Mouse (Mus musculus) kidney, embryonic 15.5 days (tissue): ENCODE results near the gene Neurl4. TPM values are rescaled to one million over a fixed set of nuclear protein-coding genes. Genes with fewer than 3 reads are reported as not detected.
"Not testable (repeated sequence)": the region's sequence is repeated elsewhere in the genome, so short reads cannot be mapped to it uniquely, and the experiment has no call there.

Experiments
- ATAC-seq: fragments of 200-750 bp; cut with Nextera tagmentation; replicated peaks from 2 replicates; pipeline ENCODE4 v1.8.0; 2017; ENCODE audit warnings: moderate TSS enrichment; ENCODE audit not compliant: low FRiP score
- H3K27ac ChIP-seq: fragments of 300-500 bp; sonication (generic); 2 replicates; pipeline ENCODE4 v1.5.1; 2015; ENCODE audit warnings: mild to moderate bottlenecking, inconsistent platforms
- H3K27me3 ChIP-seq: fragments of 300-500 bp; sonication (generic); 2 replicates; pipeline ENCODE4 v1.6.1; 2015; ENCODE audit warnings: inconsistent platforms
- H3K36me3 ChIP-seq: fragments of 300-500 bp; sonication (generic); 2 replicates; pipeline ENCODE4 v1.6.1; 2015; ENCODE audit warnings: inconsistent platforms
- H3K4me1 ChIP-seq: fragments of 300-500 bp; sonication (generic); 2 replicates; pipeline ENCODE4 v1.6.1; 2015; ENCODE audit warnings: inconsistent platforms
- H3K4me2 ChIP-seq: fragments of 300-500 bp; sonication (generic); 2 replicates; pipeline ENCODE4 v1.6.1; 2015; ENCODE audit warnings: moderate library complexity, mild to moderate bottlenecking, inconsistent platforms
- H3K4me3 ChIP-seq: fragments of 300-500 bp; sonication (generic); replicated peaks from 2 replicates; pipeline ENCODE4 v1.5.1; 2015; ENCODE audit warnings: mild to moderate bottlenecking, inconsistent platforms
- H3K9ac ChIP-seq: fragments of 300-500 bp; sonication (generic); 2 replicates; pipeline ENCODE4 v1.6.1; 2015; ENCODE audit warnings: mild to moderate bottlenecking, inconsistent platforms
- H3K9me3 ChIP-seq: fragments of 300-500 bp; sonication (generic); replicated peaks from 2 replicates; pipeline ENCODE4 v1.6.1; 2016; ENCODE audit warnings: inconsistent platforms
- WGBS: fragments of 180-500 bp; shearing (Covaris S2); methylation state at CpG from one replicate; pipeline ENCODE4 v1.1.7; 2015; ENCODE audit warnings: mixed read lengths; 5-methylcytosine and 5-hydroxymethylcytosine counted together
- polyA plus RNA-seq: library from polyadenylated mRNA; unstranded; fragments of >200 nt; fragmentation: Nextera tagmentation; extraction: Ambion mirVana; gene quantifications from 2 replicates; pipeline ENCODE4 v1.2.1, GENCODE M21; 2015

Neurl4 gene
- polyA plus RNA-seq, 1 experiment from 2014 or later = 10.8 TPM

- WGBS = 60% methylated on average over 5 of the region's 5 CpGs
- Histone ChIP-seq H3K9ac (no peak overlapping the region), H3K36me3 (peaks cover 72% of the 10 kb centered on the region), H3K27me3 (no peaks in the 10 kb centered on the region), H3K4me2 (peak overlapping the region; percentile 87), H3K9me3 (no peaks in the 10 kb centered on the region), H3K4me1 (peaks cover 58% of the 10 kb centered on the region), H3K27ac (no peak overlapping the region), H3K4me3 (no peak overlapping the region; the same call in 1 of the 2 replicates)
- no peak for ATAC-seq
Measured at GRCm38 (mm10) chr11:69915667-69916627, 15.1 kb downstream of the Neurl4 start.

GRCm38 (mm10) chr11:69916652-69917378 lies 15.9 kb downstream of the Neurl4 start:
- H3K27ac ChIP-seq, H3K4me2 ChIP-seq, H3K27me3 ChIP-seq, ATAC-seq, H3K9me3 ChIP-seq, H3K9ac ChIP-seq, H3K4me3 ChIP-seq: not testable (repeated sequence)
- H3K36me3 ChIP-seq = peaks cover 64% of the 10 kb centered on the region
- 52% methylated on average over 7 of the region's 7 CpGs for WGBS
- peaks cover 58% of the 10 kb centered on the region for H3K4me1 ChIP-seq

DNA sequence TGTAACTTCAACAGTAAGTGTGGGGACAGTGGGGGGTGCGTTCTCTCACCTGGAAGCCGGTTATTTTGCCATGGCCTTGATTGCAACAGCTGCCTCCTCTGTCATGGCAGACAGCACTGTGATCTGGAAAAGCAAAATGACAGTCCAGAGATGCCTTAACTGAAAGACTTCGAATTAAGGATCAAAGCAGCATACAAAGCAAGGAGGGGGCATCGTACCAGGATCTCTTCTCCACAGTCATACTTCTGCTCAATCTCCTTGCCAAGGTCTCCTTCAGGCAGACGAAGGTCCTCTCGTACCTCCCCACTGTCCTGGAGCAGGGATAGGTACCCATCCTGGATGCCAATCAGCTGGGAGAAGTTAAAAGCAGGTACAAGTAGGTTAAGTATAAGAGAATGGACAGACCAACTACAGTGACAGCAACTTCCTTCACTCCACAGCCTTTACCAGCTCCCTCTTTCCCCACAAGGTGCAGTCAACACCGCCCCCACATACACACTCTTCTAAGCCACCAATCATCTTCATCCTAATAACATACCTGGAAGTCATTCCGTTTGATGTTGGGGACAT lies 16.6 kb downstream of the Neurl4 start:
- Histone ChIP-seq H3K36me3 (peaks cover 57% of the 10 kb centered on the region), H3K9me3 (no peaks in the 10 kb centered on the region), H3K4me2 (no peak overlapping the region), H3K4me1 (peaks cover 62% of the 10 kb centered on the region), H3K27ac (no peak overlapping the region), H3K4me3 (no peak overlapping the region), H3K9ac (no peak overlapping the region), H3K27me3 (no peaks in the 10 kb centered on the region)
- no peak for ATAC-seq
- WGBS = 88% methylated on average over 8 of the region's 8 CpGs

- ATAC-seq = no peak
- Histone ChIP-seq H3K27me3 (no peaks in the 10 kb centered on the region), H3K27ac (no peak overlapping the region), H3K4me1 (peaks cover 60% of the 10 kb centered on the region), H3K9me3 (no peaks in the 10 kb centered on the region), H3K4me3 (no peak overlapping the region), H3K36me3 (peaks cover 51% of the 10 kb centered on the region), H3K4me2 (no peak overlapping the region), H3K9ac (no peak overlapping the region)
- 82% methylated on average over 5 of the region's 5 CpGs for WGBS
Measured at GRCm38 (mm10) chr11:69918118-69918517, 17.2 kb downstream of the Neurl4 start.

GRCm38 (mm10) chr11:69919053-69919452 lies 18.2 kb downstream of the Neurl4 start:
- ATAC-seq = no peak
- H3K27ac ChIP-seq = peak overlapping the region; percentile 100
- 82% methylated on average over 9 of the region's 9 CpGs for WGBS
- H3K9me3 ChIP-seq = no peaks in the 10 kb centered on the region
- peak overlapping the region; percentile 76 for H3K4me3 ChIP-seq
- H3K4me1 ChIP-seq = peaks cover 54% of the 10 kb centered on the region
- H3K9ac ChIP-seq = peak overlapping the region; percentile 96; the same call in 1 of the 2 replicates
- peak overlapping the region; percentile 89 for H3K4me2 ChIP-seq
- peaks cover 46% of the 10 kb centered on the region for H3K36me3 ChIP-seq
- no peaks in the 10 kb centered on the region for H3K27me3 ChIP-seq

DNA sequence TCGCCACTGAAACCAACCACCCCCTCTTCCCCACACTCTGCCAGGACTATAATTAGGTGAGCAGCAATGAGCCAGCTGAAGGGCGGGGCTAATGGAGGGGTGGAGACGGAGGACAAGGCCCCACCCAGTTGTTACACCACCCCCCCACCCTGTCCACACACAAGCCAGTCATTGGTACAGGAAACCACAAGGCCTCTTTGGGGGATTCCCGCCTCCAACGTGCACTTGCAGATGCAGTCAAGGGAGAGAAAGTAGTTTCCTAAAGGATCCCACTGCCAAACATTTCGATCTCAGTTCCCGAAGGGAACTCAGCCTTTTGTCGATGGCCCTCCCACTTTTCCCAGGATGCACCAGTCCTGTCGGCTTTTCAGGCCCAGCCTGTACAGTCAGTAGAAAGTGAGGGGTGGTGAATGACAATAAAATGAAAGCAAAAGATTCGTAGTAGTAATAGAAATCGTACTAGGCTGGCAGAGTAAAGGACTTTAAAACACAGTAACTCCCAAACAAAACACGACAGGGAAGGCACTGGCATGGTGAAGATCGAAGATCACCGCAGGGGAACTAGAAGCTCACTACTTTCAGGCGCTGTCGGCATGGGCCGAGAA lies 18.9 kb downstream of the Neurl4 start:
- Histone ChIP-seq H3K27me3 (no peaks in the 10 kb centered on the region), H3K27ac (peak overlapping the region; percentile 100)

GRCm38 (mm10) chr11:69920266-69921031 lies 19.6 kb downstream of the Neurl4 start:
- peak overlapping the region; percentile 89 for H3K4me2 ChIP-seq
- H3K4me1 ChIP-seq = peaks cover 42% of the 10 kb centered on the region
- peaks cover 37% of the 10 kb centered on the region for H3K36me3 ChIP-seq
- H3K27ac ChIP-seq = peak overlapping the region; percentile 100
- peak overlapping the region; percentile 76 for H3K4me3 ChIP-seq
- peak; percentile 9 for ATAC-seq
- H3K9me3 ChIP-seq = no peaks in the 10 kb centered on the region
- H3K27me3 ChIP-seq = no peaks in the 10 kb centered on the region
- under 1% methylated on average over 64 of the region's 65 CpGs for WGBS
- peak overlapping the region; percentile 96 for H3K9ac ChIP-seq

More for the DNA sequence above, 18.9 kb downstream of the Neurl4 start:
- ATAC-seq = 0 out of 2 replicates have a peak, but pooled peaks have one; percentile 3
- under 1% methylated on average over 17 of the region's 17 CpGs for WGBS
- Histone ChIP-seq H3K36me3 (peaks cover 44% of the 10 kb centered on the region), H3K4me2 (peak overlapping the region; percentile 89), H3K9me3 (no peaks in the 10 kb centered on the region), H3K4me3 (peak overlapping the region; percentile 76), H3K9ac (peak overlapping the region; percentile 96), H3K4me1 (peaks cover 49% of the 10 kb centered on the region)

GRCm38 (mm10) chr11:69921114-69922011 lies 20.5 kb downstream of the Neurl4 start, which contains the start of gene Eif5a:
TSS of gene Eif5a (minus strand) at chr11:69921958.
- H3K36me3 ChIP-seq = peaks cover 28% of the 10 kb centered on the region
- H3K4me3 ChIP-seq = peak within 1 kb of the TSS; percentile 76
- no peaks in the 10 kb centered on the region for H3K9me3 ChIP-seq
- peak within 1 kb of the TSS; percentile 100 for H3K27ac ChIP-seq
- H3K4me2 ChIP-seq = peak within 1 kb of the TSS; percentile 89
- no peaks in the 10 kb centered on the region for H3K27me3 ChIP-seq
- peaks cover 33% of the 10 kb centered on the region for H3K4me1 ChIP-seq
- peak; percentile 96 for ATAC-seq
- peak within 1 kb of the TSS; percentile 96 for H3K9ac ChIP-seq
- under 1% methylated on average over 78 of the region's 78 CpGs for WGBS

GRCm38 (mm10) chr11:69922012-69922756 lies 21.3 kb downstream of the Neurl4 start:
- no peaks in the 10 kb centered on the region for H3K9me3 ChIP-seq
- 2% methylated on average over 12 of the region's 12 CpGs for WGBS
- ATAC-seq = no peak

More at GRCm38 (mm10) chr11:69922012-69922756, 21.3 kb downstream of the Neurl4 start:
- H3K4me2 ChIP-seq = peak overlapping the region; percentile 89
- no peaks in the 10 kb centered on the region for H3K27me3 ChIP-seq
- peaks cover 28% of the 10 kb centered on the region for H3K4me1 ChIP-seq
- peaks cover 20% of the 10 kb centered on the region for H3K36me3 ChIP-seq
- H3K27ac ChIP-seq = peak overlapping the region; percentile 100
- H3K9ac ChIP-seq = peak overlapping the region; percentile 69
- peak overlapping the region; percentile 76 for H3K4me3 ChIP-seq
